Mouse (Mus musculus): ENCODE data around the gene Gm37240. TPM values are rescaled to one million over a fixed set of nuclear protein-coding genes. Genes with fewer than 3 reads are reported as not detected.

The Gm37240 gene
- polyA plus RNA-seq, 1 experiment from 2014 or later: 0.11 TPM

DNA sequence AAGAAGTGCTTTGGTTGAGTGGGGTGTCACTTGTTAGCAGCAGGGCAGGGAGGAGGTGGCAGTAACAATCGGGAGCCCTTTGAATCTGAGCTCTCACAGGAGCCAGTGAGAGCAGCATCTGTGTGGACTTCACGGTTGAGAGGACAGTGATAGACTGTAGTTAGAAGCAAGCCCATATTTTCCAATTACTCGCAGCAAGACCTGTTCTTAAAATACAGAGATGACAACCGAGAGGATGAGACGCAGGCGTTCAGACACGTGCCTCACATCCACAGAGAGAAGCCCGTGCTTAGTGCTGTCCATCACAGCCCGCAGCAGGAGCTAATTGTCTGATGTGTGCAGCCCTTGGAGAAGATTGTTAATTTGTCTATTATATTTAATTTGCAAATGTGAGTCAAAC, 465.9 kb downstream of the Gm37240 start:
- no peak overlapping the region for H3K4me3 ChIP-seq (replicated peaks; ENCODE audit: low read depth, low read length)
- WGBS: 78% methylated on average over 9 of the region's 9 CpGs
- H3K4me1 ChIP-seq (ENCODE audit: control insufficient read depth, insufficient read depth, low read length): 0 out of 2 replicates have a peak, but pooled peaks cover 2% of the 10 kb centered on the region
- H3K4me2 ChIP-seq (ENCODE audit: low read length): no peak overlapping the region
- H3K9ac ChIP-seq (replicated peaks; ENCODE audit: low read length): no peak overlapping the region
- H3K27me3 ChIP-seq (ENCODE audit: control insufficient read depth, insufficient read depth, low read length): no peaks in the 10 kb centered on the region
- no peak overlapping the region for H3K27ac ChIP-seq (replicated peaks; ENCODE audit: low read depth, low read length)
- peaks cover 2% of the 10 kb centered on the region; the same call in 1 of the 2 replicates for H3K9me3 ChIP-seq (ENCODE audit: control insufficient read depth, low read length)
- ATAC-seq (ENCODE audit: low FRiP score, low TSS enrichment) (no peak), DNase-seq (no peak)
- no peaks in the 10 kb centered on the region for H3K36me3 ChIP-seq (ENCODE audit: control insufficient read depth, insufficient read depth, low read length)

DNA sequence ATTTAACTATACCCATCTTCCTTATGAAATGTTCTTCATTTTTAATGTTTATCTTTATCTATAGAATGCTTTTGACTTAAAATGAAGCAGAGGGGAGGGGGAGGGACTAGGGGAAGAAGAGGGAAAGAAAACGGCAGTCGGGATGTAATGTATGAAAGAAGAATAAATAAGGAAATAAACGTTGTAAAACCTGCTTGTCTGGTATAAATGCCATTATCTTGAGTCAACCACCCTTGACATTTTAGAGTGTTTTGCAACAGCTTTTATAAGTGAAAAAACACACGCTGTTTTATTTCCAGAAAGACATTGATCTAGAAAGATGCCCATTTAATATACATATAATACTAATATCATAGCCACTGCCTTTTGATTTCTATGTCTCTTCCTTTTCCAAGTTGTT, 469.7 kb downstream of the Gm37240 start:
- no peak overlapping the region for H3K4me3 ChIP-seq (replicated peaks; ENCODE audit: low read depth, low read length)
- WGBS: 93% methylated on average over 4 of the region's 4 CpGs

DNA sequence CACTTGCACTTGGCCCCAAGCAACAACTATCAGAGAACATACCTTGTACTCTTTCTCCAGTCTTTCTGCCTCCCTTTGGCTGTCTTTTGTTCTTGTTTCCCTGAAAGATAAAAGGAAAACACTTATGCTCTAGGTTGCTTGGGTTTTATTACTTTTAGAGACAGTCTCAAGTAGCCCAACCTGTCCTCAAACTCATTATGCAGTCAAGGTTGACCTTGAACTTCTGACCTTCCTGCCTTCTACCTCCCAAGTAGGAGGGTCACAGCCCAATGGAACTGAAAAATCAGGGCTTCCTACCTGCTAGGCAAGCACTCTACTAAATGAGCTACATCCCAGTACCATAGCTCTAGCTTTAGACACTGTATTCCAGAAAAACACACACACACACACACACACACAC, 488.5 kb downstream of the Gm37240 start:
- no peak overlapping the region for H3K4me3 ChIP-seq (replicated peaks; ENCODE audit: low read depth, low read length)
- no peak for ATAC-seq (ENCODE audit: low FRiP score, low TSS enrichment)
- H3K27me3 ChIP-seq (ENCODE audit: control insufficient read depth, insufficient read depth, low read length): no peaks in the 10 kb centered on the region
- no peaks in the 10 kb centered on the region for H3K36me3 ChIP-seq (ENCODE audit: control insufficient read depth, insufficient read depth, low read length)
- H3K4me1 ChIP-seq (ENCODE audit: control insufficient read depth, insufficient read depth, low read length): no peaks in the 10 kb centered on the region
- DNase-seq: no peak
- 0 out of 2 replicates have a peak, but pooled peaks cover 7% of the 10 kb centered on the region for H3K9me3 ChIP-seq (ENCODE audit: control insufficient read depth, low read length)
- no peak overlapping the region for H3K4me2 ChIP-seq (ENCODE audit: low read length)
- H3K27ac ChIP-seq (replicated peaks; ENCODE audit: low read depth, low read length): no peak overlapping the region
- no peak overlapping the region for H3K9ac ChIP-seq (replicated peaks; ENCODE audit: low read length)

More for the DNA sequence above, 469.7 kb downstream of the Gm37240 start:
- H3K9ac ChIP-seq (replicated peaks; ENCODE audit: low read length): no peak overlapping the region
- H3K36me3 ChIP-seq (ENCODE audit: control insufficient read depth, insufficient read depth, low read length): no peaks in the 10 kb centered on the region
- DNase-seq (no peak), ATAC-seq (ENCODE audit: low FRiP score, low TSS enrichment) (no peak)
- H3K27me3 ChIP-seq (ENCODE audit: control insufficient read depth, insufficient read depth, low read length): no peaks in the 10 kb centered on the region
- H3K4me1 ChIP-seq (ENCODE audit: control insufficient read depth, insufficient read depth, low read length): 0 out of 2 replicates have a peak, but pooled peaks cover under 1% of the 10 kb centered on the region
- no peak overlapping the region for H3K4me2 ChIP-seq (ENCODE audit: low read length)
- peaks cover 2% of the 10 kb centered on the region; the same call in 1 of the 2 replicates for H3K9me3 ChIP-seq (ENCODE audit: control insufficient read depth, low read length)
- H3K27ac ChIP-seq (replicated peaks; ENCODE audit: low read depth, low read length): no peak overlapping the region

DNA sequence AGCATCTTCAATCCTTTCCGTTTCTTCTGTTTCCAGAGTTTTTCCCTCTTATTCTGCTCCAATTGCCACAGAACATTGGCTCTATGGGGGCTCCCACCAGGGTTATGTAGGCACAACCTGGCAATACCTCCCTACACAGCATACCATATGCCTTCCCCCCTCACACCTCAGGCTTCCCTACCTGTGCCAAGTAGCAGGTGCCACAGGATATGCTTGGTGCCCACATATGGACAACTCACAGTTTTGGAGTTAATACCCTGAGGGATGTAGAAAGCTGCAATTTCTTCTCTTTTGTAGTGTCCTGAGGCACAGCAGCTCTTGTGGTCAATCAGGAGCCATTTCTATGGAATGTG, 488.9 kb downstream of the Gm37240 start:
- H3K4me3 ChIP-seq (replicated peaks; ENCODE audit: low read depth, low read length): no peak overlapping the region
- WGBS: 97% methylated on average over 1 of the region's 1 CpGs
- no peak overlapping the region for H3K4me2 ChIP-seq (ENCODE audit: low read length)
- DNase-seq (no peak), ATAC-seq (ENCODE audit: low FRiP score, low TSS enrichment) (no peak)
- H3K9ac ChIP-seq (replicated peaks; ENCODE audit: low read length): no peak overlapping the region
- H3K4me1 ChIP-seq (ENCODE audit: control insufficient read depth, insufficient read depth, low read length): no peaks in the 10 kb centered on the region
- no peaks in the 10 kb centered on the region for H3K27me3 ChIP-seq (ENCODE audit: control insufficient read depth, insufficient read depth, low read length)
- H3K27ac ChIP-seq (replicated peaks; ENCODE audit: low read depth, low read length): no peak overlapping the region
- 0 out of 2 replicates have a peak, but pooled peaks cover 7% of the 10 kb centered on the region for H3K9me3 ChIP-seq (ENCODE audit: control insufficient read depth, low read length)
- H3K36me3 ChIP-seq (ENCODE audit: control insufficient read depth, insufficient read depth, low read length): no peaks in the 10 kb centered on the region

DNA sequence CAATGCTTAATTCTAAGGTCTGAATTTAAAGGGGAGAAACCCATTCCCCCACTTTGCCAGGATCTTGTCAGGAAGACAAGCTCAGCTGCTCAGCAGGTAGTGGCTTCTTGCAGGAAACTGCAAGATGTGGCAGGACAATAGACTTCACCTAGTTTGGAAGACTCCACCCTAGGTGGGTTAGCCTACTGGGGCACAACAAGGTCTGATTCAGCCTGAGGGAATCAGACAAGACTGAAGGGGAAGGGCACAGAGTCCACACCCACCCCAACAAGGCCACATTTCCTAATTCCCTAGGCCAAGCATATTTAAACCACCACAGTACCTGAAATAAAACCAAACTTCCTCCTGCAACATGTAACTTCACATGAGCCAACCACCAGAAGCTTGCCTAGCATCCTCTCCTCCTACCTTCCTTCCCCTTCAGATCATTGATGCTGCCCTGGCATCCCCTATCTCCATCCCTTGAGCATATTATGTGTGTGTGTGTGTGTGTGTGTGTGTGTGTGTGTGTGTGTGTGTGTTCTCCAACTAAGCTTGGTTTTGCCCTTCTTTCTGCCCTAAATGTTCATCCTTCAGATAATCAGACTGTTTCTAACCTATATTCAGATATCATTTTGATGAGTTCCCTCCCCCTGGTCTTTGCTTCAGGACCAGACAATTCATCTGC, 489.4 kb downstream of the Gm37240 start:
- no peaks in the 10 kb centered on the region for H3K36me3 ChIP-seq (ENCODE audit: control insufficient read depth, insufficient read depth, low read length)
- H3K4me3 ChIP-seq (replicated peaks; ENCODE audit: low read depth, low read length): no peak overlapping the region
- no peaks in the 10 kb centered on the region for H3K27me3 ChIP-seq (ENCODE audit: control insufficient read depth, insufficient read depth, low read length)
- no peak for DNase-seq
- H3K9me3 ChIP-seq (ENCODE audit: control insufficient read depth, low read length): 0 out of 2 replicates have a peak, but pooled peaks cover 7% of the 10 kb centered on the region
- no peak for ATAC-seq (ENCODE audit: low FRiP score, low TSS enrichment)
- no peak overlapping the region for H3K9ac ChIP-seq (replicated peaks; ENCODE audit: low read length)
- no peaks in the 10 kb centered on the region for H3K4me1 ChIP-seq (ENCODE audit: control insufficient read depth, insufficient read depth, low read length)
- no peak overlapping the region for H3K4me2 ChIP-seq (ENCODE audit: low read length)
- no peak overlapping the region for H3K27ac ChIP-seq (replicated peaks; ENCODE audit: low read depth, low read length)

DNA sequence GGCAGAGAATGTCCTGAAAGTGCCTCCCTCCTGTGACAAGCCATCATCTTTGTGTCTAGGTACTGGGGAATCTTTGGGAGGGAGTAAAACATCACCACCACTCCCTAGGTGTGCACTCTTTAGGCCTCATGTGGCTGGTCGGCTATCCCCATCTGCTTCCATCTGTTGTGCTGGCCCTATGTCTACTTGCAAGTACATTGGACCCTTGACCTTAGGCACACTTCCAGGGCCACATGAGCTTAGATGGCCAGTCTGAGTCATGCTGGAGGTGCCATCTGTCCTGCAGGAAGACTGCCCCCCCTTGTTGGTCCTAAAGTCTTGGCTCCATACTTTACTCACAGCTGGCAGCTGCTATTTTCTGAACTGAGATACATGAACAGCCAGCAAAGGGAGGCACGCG, 493.9 kb downstream of the Gm37240 start:
- Histone ChIP-seq H3K4me1 (ENCODE audit: control insufficient read depth, insufficient read depth, low read length) (no peaks in the 10 kb centered on the region), H3K27me3 (ENCODE audit: control insufficient read depth, insufficient read depth, low read length) (no peaks in the 10 kb centered on the region), H3K27ac (replicated peaks; ENCODE audit: low read depth, low read length) (no peak overlapping the region), H3K36me3 (ENCODE audit: control insufficient read depth, insufficient read depth, low read length) (no peaks in the 10 kb centered on the region), H3K9me3 (ENCODE audit: control insufficient read depth, low read length) (0 out of 2 replicates have a peak, but pooled peaks cover 7% of the 10 kb centered on the region), H3K4me2 (ENCODE audit: low read length) (no peak overlapping the region), H3K9ac (replicated peaks; ENCODE audit: low read length) (no peak overlapping the region), H3K4me3 (replicated peaks; ENCODE audit: low read depth, low read length) (no peak overlapping the region)
- WGBS: 96% methylated on average over 3 of the region's 3 CpGs
- no peak for DNase-seq
- no peak for ATAC-seq (ENCODE audit: low FRiP score, low TSS enrichment)

DNA sequence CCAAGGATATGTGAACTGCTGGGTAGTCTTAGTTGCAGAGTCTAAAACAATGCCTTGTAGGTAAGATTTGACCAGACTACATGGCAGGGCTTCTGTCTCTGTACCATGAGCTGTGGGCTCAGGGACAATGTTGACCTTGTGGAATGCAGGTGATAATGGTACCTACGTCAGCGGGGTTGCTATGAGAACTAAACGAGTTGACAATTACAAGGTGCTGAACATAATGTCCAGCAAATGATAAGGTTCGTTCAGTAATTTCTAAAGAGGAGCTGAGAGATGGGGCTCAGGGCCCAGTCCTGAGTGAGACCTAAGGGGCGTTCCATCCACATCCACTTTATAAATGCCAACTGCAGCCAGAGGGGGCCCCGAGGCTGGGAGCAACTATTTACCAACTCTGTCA, 495.6 kb downstream of the Gm37240 start:
- 94% methylated on average over 6 of the region's 6 CpGs for WGBS
- no peak overlapping the region for H3K9ac ChIP-seq (replicated peaks; ENCODE audit: low read length)
- H3K4me3 ChIP-seq (replicated peaks; ENCODE audit: low read depth, low read length): no peak overlapping the region
- H3K27me3 ChIP-seq (ENCODE audit: control insufficient read depth, insufficient read depth, low read length): no peaks in the 10 kb centered on the region
- DNase-seq: no peak
- no peak overlapping the region for H3K4me2 ChIP-seq (ENCODE audit: low read length)
- H3K36me3 ChIP-seq (ENCODE audit: control insufficient read depth, insufficient read depth, low read length): no peaks in the 10 kb centered on the region
- H3K9me3 ChIP-seq (ENCODE audit: control insufficient read depth, low read length): 0 out of 2 replicates have a peak, but pooled peaks cover 7% of the 10 kb centered on the region
- no peaks in the 10 kb centered on the region for H3K4me1 ChIP-seq (ENCODE audit: control insufficient read depth, insufficient read depth, low read length)
- H3K27ac ChIP-seq (replicated peaks; ENCODE audit: low read depth, low read length): no peak overlapping the region
- ATAC-seq (ENCODE audit: low FRiP score, low TSS enrichment): no peak

DNA sequence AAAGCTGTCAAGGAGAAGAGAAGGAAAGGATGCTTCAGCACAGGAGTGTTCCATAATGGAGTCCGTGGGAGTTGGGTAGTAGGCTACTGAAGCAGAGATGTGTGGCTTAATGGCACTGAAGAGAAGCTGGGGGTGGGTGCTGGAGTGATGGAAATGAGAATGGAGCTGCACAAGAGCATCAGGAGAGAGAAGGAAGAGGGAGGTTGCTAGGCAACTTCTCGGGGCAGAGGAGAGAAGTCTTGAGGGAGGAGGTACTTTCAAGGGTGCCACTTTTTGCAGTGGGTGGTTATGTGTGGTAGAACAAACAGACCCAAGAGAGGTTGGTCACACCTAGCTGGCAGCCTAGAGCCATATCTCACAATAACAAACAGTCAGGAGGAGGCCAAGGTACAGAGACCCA, 496.2 kb downstream of the Gm37240 start:
- Histone ChIP-seq H3K4me2 (ENCODE audit: low read length) (no peak overlapping the region), H3K4me3 (replicated peaks; ENCODE audit: low read depth, low read length) (no peak overlapping the region), H3K27me3 (ENCODE audit: control insufficient read depth, insufficient read depth, low read length) (no peaks in the 10 kb centered on the region), H3K36me3 (ENCODE audit: control insufficient read depth, insufficient read depth, low read length) (no peaks in the 10 kb centered on the region), H3K4me1 (ENCODE audit: control insufficient read depth, insufficient read depth, low read length) (no peaks in the 10 kb centered on the region), H3K27ac (replicated peaks; ENCODE audit: low read depth, low read length) (no peak overlapping the region), H3K9ac (replicated peaks; ENCODE audit: low read length) (no peak overlapping the region), H3K9me3 (ENCODE audit: control insufficient read depth, low read length) (0 out of 2 replicates have a peak, but pooled peaks cover 5% of the 10 kb centered on the region)
- WGBS: 91% methylated on average over 2 of the region's 2 CpGs
- ATAC-seq (ENCODE audit: low FRiP score, low TSS enrichment): no peak
- DNase-seq: no peak

DNA sequence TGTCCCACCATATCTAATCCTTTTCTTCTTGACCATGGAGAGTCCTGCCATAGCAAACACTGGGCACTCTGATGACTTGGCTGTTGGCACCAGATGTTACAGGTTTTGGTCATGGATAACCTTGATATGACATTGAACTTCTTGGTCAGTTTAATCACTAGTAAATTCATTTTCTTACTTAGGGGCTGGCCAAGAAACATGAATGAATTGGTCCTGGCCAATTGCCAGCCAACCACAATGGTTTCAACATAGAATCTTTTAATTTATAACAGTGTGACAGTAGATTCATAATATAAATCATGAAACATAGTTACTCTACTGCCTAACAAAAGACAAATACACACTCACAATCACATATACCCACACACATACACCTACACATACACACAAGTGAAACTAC, 501.9 kb downstream of the Gm37240 start:
- no peaks in the 10 kb centered on the region for H3K4me1 ChIP-seq (ENCODE audit: control insufficient read depth, insufficient read depth, low read length)
- no peak overlapping the region for H3K4me3 ChIP-seq (replicated peaks; ENCODE audit: low read depth, low read length)
- H3K4me2 ChIP-seq (ENCODE audit: low read length): no peak overlapping the region
- no peak overlapping the region for H3K9ac ChIP-seq (replicated peaks; ENCODE audit: low read length)
- H3K36me3 ChIP-seq (ENCODE audit: control insufficient read depth, insufficient read depth, low read length): no peaks in the 10 kb centered on the region
- H3K9me3 ChIP-seq (ENCODE audit: control insufficient read depth, low read length): no peaks in the 10 kb centered on the region
- no peak for DNase-seq
- no peaks in the 10 kb centered on the region for H3K27me3 ChIP-seq (ENCODE audit: control insufficient read depth, insufficient read depth, low read length)
- H3K27ac ChIP-seq (replicated peaks; ENCODE audit: low read depth, low read length): no peak overlapping the region
- no peak for ATAC-seq (ENCODE audit: low FRiP score, low TSS enrichment)

All from midbrain, embryonic 14.5 days (tissue).